In the genomic region with DNA sequence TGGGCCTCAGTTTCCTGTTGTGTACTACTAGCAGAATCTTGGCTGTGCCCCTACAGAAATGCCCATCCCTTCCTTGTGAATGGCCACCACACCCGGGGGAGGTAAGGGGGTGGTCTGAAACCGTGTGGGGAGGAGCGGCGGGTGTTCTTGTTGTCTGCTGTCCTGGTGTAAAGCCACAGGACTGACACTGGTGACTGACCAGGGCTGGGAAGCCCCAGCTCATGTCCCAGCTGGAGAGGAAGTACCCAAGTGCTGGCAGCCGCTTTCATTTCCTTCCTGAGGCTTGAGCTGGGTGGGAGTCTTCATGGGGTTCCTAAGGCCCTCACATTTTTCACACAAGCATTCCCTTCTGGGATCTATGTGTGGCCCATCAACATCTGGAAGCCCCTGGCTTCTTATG, we compare ENCODE assay signal across 9 mouse cellular contexts.
DNase-seq lines count a peak whose midpoint lies in the region; ATAC-seq lines count a peak whose summit lies in the region.
"Had no signal": no experiment of that assay in that cellular context is flagged by ENCODE, and none has a peak within 500 bp of the region (broad histone marks: within the 10 kb centered on the region; RNA-seq: fewer than 3 reads in every experiment).

No protein-coding gene starts in this region.

- no peak overlapping the region for H3K4me3 ChIP-seq in hindbrain, embryonic 13.5 days
- no peak overlapping the region for H3K4me3 ChIP-seq in hindbrain, embryonic 16.5 days (ENCODE audit: low read length)
- no peak overlapping the region for H3K4me3 ChIP-seq in brown adipose tissue, adult 24 weeks (ENCODE audit: insufficient read depth, low read depth, low read length)
- H3K4me3 ChIP-seq in forebrain, embryonic 15.5 days: no peak overlapping the region
- H3K4me3 ChIP-seq: embryonic facial prominence, embryonic 12.5 days had no signal

- H3K36me3 ChIP-seq in hindbrain, embryonic 13.5 days: peaks cover 7% of the 10 kb centered on the region
- no peaks in the 10 kb centered on the region for H3K36me3 ChIP-seq in hindbrain, embryonic 16.5 days (ENCODE audit: control insufficient read depth, insufficient read depth, low read length)
- H3K36me3 ChIP-seq in forebrain, embryonic 15.5 days: no peaks in the 10 kb centered on the region

- H3K4me1 ChIP-seq in hindbrain, embryonic 13.5 days (replicated peaks): peaks cover 98% of the 10 kb centered on the region
- peaks cover 72% of the 10 kb centered on the region for H3K4me1 ChIP-seq in hindbrain, embryonic 16.5 days (ENCODE audit: control insufficient read depth, insufficient read depth, low read depth, low read length)
- peaks cover 29% of the 10 kb centered on the region for H3K4me1 ChIP-seq in brown adipose tissue, adult 24 weeks (ENCODE audit: control insufficient read depth, insufficient read depth, insufficient read length, low read length)
- H3K4me1 ChIP-seq in forebrain, embryonic 15.5 days: peaks cover 79% of the 10 kb centered on the region

- no peak overlapping the region for H3K9ac ChIP-seq in hindbrain, embryonic 13.5 days
- no peak overlapping the region for H3K9ac ChIP-seq in hindbrain, embryonic 16.5 days (ENCODE audit: low read depth, low read length)
- no peak overlapping the region for H3K9ac ChIP-seq in forebrain, embryonic 15.5 days (replicated peaks)
- H3K9ac ChIP-seq: embryonic facial prominence, embryonic 12.5 days had no signal

- peak; percentile 65 for DNase-seq in 416B (ENCODE audit: low read depth)
- peak; percentile 52 for DNase-seq in lung, postnatal 10 days
- no peak for DNase-seq in thymus, postnatal 14 days
- no peak for DNase-seq in frontal cortex, postnatal 14 days (ENCODE audit: low spot score in 2 of 2)

- 74% methylated on average over 5 of the region's 5 CpGs for WGBS in hindbrain, embryonic 13.5 days
- WGBS in hindbrain, embryonic 16.5 days: 71% methylated on average over 5 of the region's 5 CpGs
- WGBS in forebrain, embryonic 15.5 days: 75% methylated on average over 5 of the region's 5 CpGs

- no peaks in the 10 kb centered on the region for H3K9me3 ChIP-seq in hindbrain, embryonic 13.5 days
- no peaks in the 10 kb centered on the region for H3K9me3 ChIP-seq in hindbrain, embryonic 16.5 days (ENCODE audit: control insufficient read depth, low read length)
- H3K9me3 ChIP-seq in forebrain, embryonic 15.5 days: no peaks in the 10 kb centered on the region
- H3K9me3 ChIP-seq: embryonic facial prominence, embryonic 12.5 days had no signal

- H3K4me2 ChIP-seq in hindbrain, embryonic 13.5 days: peak overlapping the region; percentile 6; the same call in 1 of the 2 replicates
- no peak overlapping the region for H3K4me2 ChIP-seq in hindbrain, embryonic 16.5 days (ENCODE audit: low read length)
- H3K4me2 ChIP-seq in forebrain, embryonic 15.5 days (replicated peaks): no peak overlapping the region
- H3K4me2 ChIP-seq: embryonic facial prominence, embryonic 12.5 days had no signal

- ATAC-seq in hindbrain, embryonic 13.5 days (ENCODE audit: low FRiP score): no peak
- no peak for ATAC-seq in hindbrain, embryonic 16.5 days
- no peak for ATAC-seq in forebrain, embryonic 15.5 days (replicated peaks)

- H3K27ac ChIP-seq in hindbrain, embryonic 13.5 days: peak overlapping the region; percentile 40; the same call in 1 of the 2 replicates
- no peak overlapping the region for H3K27ac ChIP-seq in hindbrain, embryonic 16.5 days (ENCODE audit: low read depth, low read length)
- 0 out of 2 replicates have a peak overlapping the region, but pooled peaks have one; percentile 15 for H3K27ac ChIP-seq in brown adipose tissue, adult 24 weeks (replicated peaks; ENCODE audit: low read depth, low read length)
- no peak overlapping the region for H3K27ac ChIP-seq in forebrain, embryonic 15.5 days (replicated peaks)
- H3K27ac ChIP-seq: embryonic facial prominence, embryonic 12.5 days had no signal

- H3K27me3 ChIP-seq in hindbrain, embryonic 13.5 days: no peaks in the 10 kb centered on the region
- no peaks in the 10 kb centered on the region for H3K27me3 ChIP-seq in hindbrain, embryonic 16.5 days (replicated peaks; ENCODE audit: control insufficient read depth, insufficient read depth, low read length)
- H3K27me3 ChIP-seq in forebrain, embryonic 15.5 days: no peaks in the 10 kb centered on the region
- H3K27me3 ChIP-seq: embryonic facial prominence, embryonic 12.5 days had no signal

Comparison
In these comparisons a context has a peak if more than half of its experiments do, and no peak if none do; other contexts are left out.
1. H3K27ac ChIP-seq: peak in hindbrain, embryonic 13.5 days (single experiment) and brown adipose tissue, adult 24 weeks (single experiment); none in hindbrain, embryonic 16.5 days (single experiment) and forebrain, embryonic 15.5 days (single experiment).
2. DNase-seq: peak in 416B (single experiment) and lung, postnatal 10 days (single experiment); none in thymus, postnatal 14 days (single experiment) and frontal cortex, postnatal 14 days (0 of 2).